Mouse (Mus musculus) cerebellum, adult 9-10 months (tissue): ENCODE measurements around the gene Rubcnl.

Experiments used
- DNase-seq: peaks from one replicate; pipeline ENCODE4 v3.0.0; 2022

Gene Rubcnl

DNA sequence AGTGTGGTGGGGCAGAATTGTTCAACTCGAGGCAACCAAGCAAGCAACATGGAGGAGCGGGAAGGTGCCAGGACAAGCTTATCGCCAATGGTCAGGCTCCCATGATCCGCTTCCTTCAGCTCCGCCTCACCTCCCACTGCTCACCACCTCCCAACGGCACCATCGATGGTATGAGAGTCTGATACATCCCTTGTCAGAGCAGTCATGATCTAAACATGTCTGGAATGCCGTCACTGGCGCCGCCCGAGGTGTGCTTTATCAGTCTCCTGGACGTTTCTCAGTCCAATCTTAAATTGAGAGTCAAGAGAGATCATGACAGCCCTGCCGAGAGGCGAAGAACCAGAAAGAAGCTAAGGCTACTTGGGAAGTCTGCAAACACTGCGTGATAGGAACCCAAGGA, 55.3 kb downstream of the Rubcnl start:
- DNase-seq: no peak

DNA sequence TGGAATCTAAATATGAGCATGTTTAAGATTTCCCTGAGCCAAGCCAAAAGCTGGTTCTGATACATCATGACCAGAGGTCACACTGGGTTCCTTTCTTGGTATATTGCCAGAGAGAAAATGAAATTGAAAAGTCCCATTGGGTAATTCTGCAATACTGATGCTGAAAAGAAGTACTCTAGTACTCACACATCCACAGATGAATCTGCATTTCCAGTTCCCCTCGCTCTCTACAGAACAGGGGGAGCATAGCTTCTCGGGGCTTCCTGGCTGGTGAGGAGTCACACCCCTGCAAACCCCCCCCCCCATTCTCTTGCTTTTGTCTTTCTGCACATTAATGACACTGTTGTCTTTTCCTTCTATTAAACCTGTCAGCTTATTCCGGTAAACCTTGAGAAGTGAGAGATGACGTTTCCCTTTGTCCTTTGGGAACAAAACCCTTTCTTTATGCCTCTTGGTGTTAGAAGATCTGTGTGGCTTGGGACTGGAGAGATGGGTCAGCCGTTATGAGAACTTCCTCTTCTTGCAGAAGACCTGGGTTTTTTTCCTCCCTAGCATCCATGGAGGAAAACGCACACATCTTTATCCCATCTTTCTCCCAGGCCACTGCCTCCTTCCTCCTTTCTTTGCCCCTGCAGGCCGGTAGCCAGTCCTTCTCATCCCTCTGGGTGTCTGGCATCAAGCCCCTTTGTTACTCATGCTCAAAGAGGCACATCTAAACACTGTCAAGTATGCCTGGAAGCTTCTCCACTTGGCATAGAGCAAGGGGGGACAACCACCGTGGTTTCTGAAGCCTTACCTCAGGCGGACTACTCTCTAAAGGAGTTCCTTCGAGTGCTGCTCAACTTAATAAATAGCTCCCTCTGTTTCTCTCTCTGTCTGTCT, 59.7 kb downstream of the Rubcnl start:
- DNase-seq: no peak

DNA sequence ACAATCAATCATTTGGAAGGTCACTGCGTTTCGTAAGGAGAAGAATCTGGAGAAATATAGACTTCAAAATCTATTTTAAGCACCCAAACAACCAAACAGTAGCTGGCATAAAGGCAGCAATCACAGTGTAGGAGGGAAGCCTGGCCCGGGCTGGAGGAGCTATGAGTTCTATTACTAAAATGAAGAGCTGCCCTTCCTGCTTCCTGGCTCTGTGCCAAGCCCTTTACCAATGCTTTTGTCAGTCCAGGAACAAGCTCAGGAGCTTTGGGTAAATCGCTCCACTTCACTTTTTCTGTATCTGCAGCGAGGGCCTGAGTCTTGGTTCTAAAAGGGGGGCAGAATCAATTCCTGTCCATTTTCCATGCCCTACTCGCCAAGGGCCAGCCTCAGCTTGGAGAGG, 62.1 kb downstream of the Rubcnl start:
- no peak for DNase-seq
